Comparison of ENCODE assay signal across 8 mouse cellular contexts in genomic region chr2:65181066-65181716, GRCm38 (mm10). TPM values are rescaled to one million over a fixed set of nuclear protein-coding genes. Genes with fewer than 3 reads are reported as not detected.
DNase-seq lines count a peak whose midpoint lies in the region; ATAC-seq and TF ChIP-seq lines count a peak whose summit lies in the region.

No protein-coding gene starts in this region.

- H3K36me3 ChIP-seq in lung, embryonic 16.5 days (ENCODE audit: control insufficient read depth, insufficient read depth, low read length): no peaks in the 10 kb centered on the region
- H3K36me3 ChIP-seq in embryonic facial prominence, embryonic 13.5 days: no peaks in the 10 kb centered on the region
- H3K36me3 ChIP-seq in limb, embryonic 11.5 days (ENCODE audit: control insufficient read depth, insufficient read depth, low read length): no peaks in the 10 kb centered on the region
- no peaks in the 10 kb centered on the region for H3K36me3 ChIP-seq in neural tube, embryonic 14.5 days (ENCODE audit: control insufficient read depth, insufficient read depth, low read length)

- peak overlapping the region; percentile 32 for H3K27ac ChIP-seq in lung, embryonic 16.5 days (ENCODE audit: low read length)
- no peak overlapping the region for H3K27ac ChIP-seq in embryonic facial prominence, embryonic 13.5 days
- no peak overlapping the region for H3K27ac ChIP-seq in limb, embryonic 11.5 days (replicated peaks; ENCODE audit: low read depth, low read length)
- H3K27ac ChIP-seq in neural tube, embryonic 14.5 days (ENCODE audit: low read depth, low read length): no peak overlapping the region; the same call in 1 of the 2 replicates

- H3K4me1 ChIP-seq in lung, embryonic 16.5 days (replicated peaks; ENCODE audit: control insufficient read depth, insufficient read depth, low read length): peaks cover 12% of the 10 kb centered on the region
- H3K4me1 ChIP-seq in lung, adult 2 months (ENCODE audit: control insufficient read depth, insufficient read depth, low read length): peaks cover 3% of the 10 kb centered on the region
- H3K4me1 ChIP-seq in embryonic facial prominence, embryonic 13.5 days: peaks cover 6% of the 10 kb centered on the region; the same call in 1 of the 2 replicates
- H3K4me1 ChIP-seq in limb, embryonic 11.5 days (ENCODE audit: control insufficient read depth, insufficient read depth, low read length): peaks cover 8% of the 10 kb centered on the region
- 0 out of 2 replicates have a peak, but pooled peaks cover 5% of the 10 kb centered on the region for H3K4me1 ChIP-seq in neural tube, embryonic 14.5 days (ENCODE audit: control insufficient read depth, insufficient read depth, low read length)

- no peak for DNase-seq in lung, adult 2 months
- peak; percentile 67 for DNase-seq in limb, embryonic 11.5 days (ENCODE audit: low spot score)
- no peak for DNase-seq in gastrocnemius, postnatal 10 days
- DNase-seq in right cerebral cortex, postnatal 10 days (ENCODE audit: low spot score in 2 of 2): no peak

- no peak overlapping the region for H3K9ac ChIP-seq in lung, embryonic 16.5 days (ENCODE audit: low read length)
- no peak overlapping the region for H3K9ac ChIP-seq in embryonic facial prominence, embryonic 13.5 days
- no peak overlapping the region for H3K9ac ChIP-seq in limb, embryonic 11.5 days (ENCODE audit: low read length)
- H3K9ac ChIP-seq in neural tube, embryonic 14.5 days (replicated peaks; ENCODE audit: low read depth, low read length): no peak overlapping the region

- peak overlapping the region; percentile 35 for H3K4me2 ChIP-seq in lung, embryonic 16.5 days (ENCODE audit: low read depth, low read length)
- peak overlapping the region; percentile 30; the same call in 1 of the 2 replicates for H3K4me2 ChIP-seq in embryonic facial prominence, embryonic 13.5 days
- no peak overlapping the region for H3K4me2 ChIP-seq in limb, embryonic 11.5 days (ENCODE audit: low read depth, severe bottlenecking)
- peak overlapping the region; percentile 17; the same call in 1 of the 2 replicates for H3K4me2 ChIP-seq in neural tube, embryonic 14.5 days (ENCODE audit: low read depth, low read length)

- ATAC-seq in lung, embryonic 16.5 days (ENCODE audit: low read depth): peak; percentile 52; the same call in 1 of the 2 replicates
- no peak for ATAC-seq in embryonic facial prominence, embryonic 13.5 days (ENCODE audit: insufficient number of reproducible peaks, insufficient read depth, low FRiP score, low TSS enrichment, low read depth)
- no peak for ATAC-seq in limb, embryonic 11.5 days (ENCODE audit: insufficient number of reproducible peaks, low FRiP score, low TSS enrichment, low read depth)
- peak; percentile 68; the same call in 1 of the 2 replicates for ATAC-seq in neural tube, embryonic 14.5 days (ENCODE audit: low read depth)
- no peak for ATAC-seq in erythroblast, adult 5-6 weeks (replicated peaks; ENCODE audit: low FRiP score, poor library complexity, severe bottlenecking)

- H3K27me3 ChIP-seq in lung, embryonic 16.5 days (ENCODE audit: control insufficient read depth, insufficient read depth, low read depth, low read length): no peaks in the 10 kb centered on the region
- no peaks in the 10 kb centered on the region for H3K27me3 ChIP-seq in embryonic facial prominence, embryonic 13.5 days
- no peaks in the 10 kb centered on the region for H3K27me3 ChIP-seq in limb, embryonic 11.5 days (ENCODE audit: control insufficient read depth, insufficient read depth, low read length)
- no peaks in the 10 kb centered on the region for H3K27me3 ChIP-seq in neural tube, embryonic 14.5 days (ENCODE audit: control insufficient read depth, insufficient read depth, low read length)

- no peaks in the 10 kb centered on the region for H3K9me3 ChIP-seq in lung, embryonic 16.5 days (ENCODE audit: control insufficient read depth, low read length)
- no peaks in the 10 kb centered on the region for H3K9me3 ChIP-seq in embryonic facial prominence, embryonic 13.5 days
- H3K9me3 ChIP-seq in limb, embryonic 11.5 days (ENCODE audit: control insufficient read depth, low read length): no peaks in the 10 kb centered on the region
- no peaks in the 10 kb centered on the region for H3K9me3 ChIP-seq in neural tube, embryonic 14.5 days (ENCODE audit: control insufficient read depth, low read length)

- TF ChIP-seq CTCF in lung, adult 2 months (IDR thresholded peaks at IDR 0.05; ENCODE audit: insufficient read depth, low read length): no peak

- H3K4me3 ChIP-seq in lung, embryonic 16.5 days (ENCODE audit: low read length): peak overlapping the region; percentile 19; the same call in 1 of the 2 replicates
- no peak overlapping the region for H3K4me3 ChIP-seq in lung, adult 2 months (replicated peaks; ENCODE audit: extremely low read depth, low read depth, low read length)
- no peak overlapping the region for H3K4me3 ChIP-seq in embryonic facial prominence, embryonic 13.5 days
- no peak overlapping the region for H3K4me3 ChIP-seq in limb, embryonic 11.5 days (ENCODE audit: low read depth, low read length)
- no peak overlapping the region for H3K4me3 ChIP-seq in neural tube, embryonic 14.5 days (ENCODE audit: low read depth, low read length)

- TF ChIP-seq POLR2A in lung, adult 2 months (IDR thresholded peaks at IDR 0.05; ENCODE audit: borderline replicate concordance, extremely low read depth, low read depth, low read length): no peak

- WGBS in lung, embryonic 16.5 days: 26% methylated on average over 9 of the region's 9 CpGs
- 36% methylated on average over 9 of the region's 9 CpGs for WGBS in lung, adult 2 months
- 38% methylated on average over 9 of the region's 9 CpGs for WGBS in embryonic facial prominence, embryonic 13.5 days
- WGBS in limb, embryonic 11.5 days: 43% methylated on average over 9 of the region's 9 CpGs
- 23% methylated on average over 9 of the region's 9 CpGs for WGBS in neural tube, embryonic 14.5 days

RNA-seq across cellular contexts. Expression of gene Cobll1, which starts 58.0 kb away (rescaled TPM):
- 10.4 and 11.1 TPM in 2 replicates for polyA plus RNA-seq in lung, embryonic 16.5 days (2015; fragmentation: Nextera tagmentation; extraction: Ambion mirVana)
- 12.0 and 14.0 TPM in 2 replicates for polyA plus RNA-seq in lung, adult 2 months (2012; rRNA removed)
- polyA plus RNA-seq in embryonic facial prominence, embryonic 13.5 days (2015; fragmentation: Nextera tagmentation; extraction: Ambion mirVana): 3.0 and 3.3 TPM in 2 replicates
- polyA plus RNA-seq in limb, embryonic 11.5 days (2014; fragmentation: Nextera tagmentation; extraction: Ambion mirVana): 1.6 and 2.8 TPM in 2 replicates
- polyA plus RNA-seq in neural tube, embryonic 14.5 days (2014; fragmentation: Nextera tagmentation; extraction: Ambion mirVana): 2.7 and 3.7 TPM in 2 replicates
- 1 to 10 TPM; 7.3 to 9.2 TPM for total RNA-seq in gastrocnemius, postnatal 10 days (2021)
- 1.0 and 1.3 TPM in 2 replicates for total RNA-seq in erythroblast, adult 5-6 weeks (2015; ENCODE audit: low replicate concordance)
- 0.26 and 0.42 TPM in 2 replicates for total RNA-seq in erythroblast, adult 5-6 weeks (2017; ENCODE audit: low replicate concordance)

Comparison
In these comparisons a context has a peak if more than half of its experiments do, and no peak if none do; other contexts are left out.
1. ATAC-seq: peak in lung, embryonic 16.5 days (single experiment) and neural tube, embryonic 14.5 days (single experiment); none in embryonic facial prominence, embryonic 13.5 days (single experiment), limb, embryonic 11.5 days (single experiment) and erythroblast, adult 5-6 weeks (single experiment).